Mouse (Mus musculus): ENCODE measurements around the gene Ppp1r1c. TPM values are rescaled to one million over a fixed set of nuclear protein-coding genes. Genes with fewer than 3 reads are reported as not detected.

Gene Ppp1r1c
- not detected in 2 replicates for polyA plus RNA-seq (2021; fragmentation: Nextera tagmentation)
- long read RNA-seq, experiment 1 = 0 reads
- long read RNA-seq, experiment 2, partial matches to known transcripts = 0 of 2 reads
- long read RNA-seq, experiment 2, other reads (novel, unspliced or antisense) = 0 of 2 reads

GRCm38 (mm10) chr2:79707575-79707974 lies at the start of gene Ppp1r1c:
Ppp1r1c (plus strand) TSS chr2:79707780.

Other genes with a start within 250 kb of the Ppp1r1c start
- 7.0 and 9.8 TPM in 2 replicates for gene Itprid2, start 72.4 kb upstream of the Ppp1r1c start, polyA plus RNA-seq (2021; fragmentation: Nextera tagmentation)

Data from layer of hippocampus, adult 6 months (tissue).